Mouse (Mus musculus) inflammation-experienced regulatory T-cells, adult 6 months (primary cell): ENCODE measurements around the gene Zfp523. TPM values are rescaled to one million over a fixed set of nuclear protein-coding genes. Genes with fewer than 3 reads are reported as not detected.
"Not testable (repeated sequence)": the region's sequence is repeated elsewhere in the genome, so short reads cannot be mapped to it uniquely, and the experiment has no call there.

ENCODE experiments used
- ATAC-seq: one replicate; pipeline ENCODE4 v1.8.0; 2017
- polyA plus RNA-seq, 3 experiments: library from polyadenylated mRNA; unstranded; fragments of 100-300 nt; shearing (Covaris generic); gene quantifications; one replicate each; pipeline ENCODE4 v1.2.1; 2017

Zfp523 gene
- polyA plus RNA-seq, 3 experiments from 2014 or later: 3.1 to 7.8 (median 6.2) TPM

DNA sequence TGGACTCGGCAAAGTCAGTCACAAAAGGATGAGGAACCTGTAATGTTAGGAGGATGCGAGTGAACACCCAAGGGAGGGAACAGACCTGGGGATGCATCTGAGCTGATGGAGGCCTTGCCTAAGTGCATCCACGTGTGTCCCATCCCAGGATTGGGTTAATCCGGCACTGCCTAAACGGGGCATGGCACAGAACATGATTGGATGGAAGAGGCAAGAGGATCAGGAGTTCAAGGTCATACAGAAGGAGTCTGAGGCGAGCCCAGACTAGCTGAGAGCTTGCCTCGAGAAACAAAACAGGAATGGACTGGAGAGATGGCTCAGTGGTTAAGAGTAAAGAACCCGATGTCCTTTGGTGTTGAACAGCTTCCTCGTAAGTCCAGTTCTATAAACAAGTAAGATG lies 35.5 kb downstream of the Zfp523 start:
- ATAC-seq: no peak

DNA sequence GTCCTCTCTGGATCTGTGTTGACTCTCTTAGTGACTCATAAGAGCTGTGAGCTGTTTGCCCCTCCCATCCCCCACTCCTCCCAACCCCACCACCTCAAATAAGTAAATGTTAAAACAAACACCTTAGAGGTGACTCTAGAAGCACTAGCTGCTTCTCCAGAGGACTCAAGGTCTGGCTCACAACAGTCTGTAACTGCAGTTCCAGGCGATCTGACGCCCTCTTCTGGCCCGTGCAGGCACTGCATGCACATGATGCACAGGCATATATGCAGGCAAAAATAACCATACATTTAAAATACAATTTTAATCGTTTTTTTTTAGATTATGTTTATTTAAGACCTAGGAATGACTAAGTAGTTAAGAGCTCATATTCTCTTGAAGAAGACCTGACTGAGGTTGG lies 36.3 kb downstream of the Zfp523 start:
- no peak for ATAC-seq

DNA sequence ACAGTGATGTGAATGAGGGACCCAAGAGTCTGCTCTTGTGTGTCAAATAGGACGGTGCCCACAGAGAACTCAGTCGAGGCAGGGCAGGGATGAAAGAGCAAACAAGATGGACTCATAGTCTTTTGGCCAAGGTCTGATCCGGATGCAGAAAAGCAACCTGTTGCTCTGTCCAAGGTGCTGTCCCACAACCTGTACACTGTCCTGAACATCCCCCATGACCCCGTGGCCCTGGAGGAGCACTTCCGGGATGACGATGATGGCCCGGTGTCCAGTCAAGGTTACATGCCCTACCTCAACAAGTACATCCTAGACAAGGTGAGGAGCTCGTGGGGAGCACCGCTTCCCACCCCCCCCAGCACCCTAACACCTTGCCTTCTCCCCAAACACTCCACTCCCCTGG lies 39.9 kb downstream of the Zfp523 start:
- ATAC-seq: no peak

DNA sequence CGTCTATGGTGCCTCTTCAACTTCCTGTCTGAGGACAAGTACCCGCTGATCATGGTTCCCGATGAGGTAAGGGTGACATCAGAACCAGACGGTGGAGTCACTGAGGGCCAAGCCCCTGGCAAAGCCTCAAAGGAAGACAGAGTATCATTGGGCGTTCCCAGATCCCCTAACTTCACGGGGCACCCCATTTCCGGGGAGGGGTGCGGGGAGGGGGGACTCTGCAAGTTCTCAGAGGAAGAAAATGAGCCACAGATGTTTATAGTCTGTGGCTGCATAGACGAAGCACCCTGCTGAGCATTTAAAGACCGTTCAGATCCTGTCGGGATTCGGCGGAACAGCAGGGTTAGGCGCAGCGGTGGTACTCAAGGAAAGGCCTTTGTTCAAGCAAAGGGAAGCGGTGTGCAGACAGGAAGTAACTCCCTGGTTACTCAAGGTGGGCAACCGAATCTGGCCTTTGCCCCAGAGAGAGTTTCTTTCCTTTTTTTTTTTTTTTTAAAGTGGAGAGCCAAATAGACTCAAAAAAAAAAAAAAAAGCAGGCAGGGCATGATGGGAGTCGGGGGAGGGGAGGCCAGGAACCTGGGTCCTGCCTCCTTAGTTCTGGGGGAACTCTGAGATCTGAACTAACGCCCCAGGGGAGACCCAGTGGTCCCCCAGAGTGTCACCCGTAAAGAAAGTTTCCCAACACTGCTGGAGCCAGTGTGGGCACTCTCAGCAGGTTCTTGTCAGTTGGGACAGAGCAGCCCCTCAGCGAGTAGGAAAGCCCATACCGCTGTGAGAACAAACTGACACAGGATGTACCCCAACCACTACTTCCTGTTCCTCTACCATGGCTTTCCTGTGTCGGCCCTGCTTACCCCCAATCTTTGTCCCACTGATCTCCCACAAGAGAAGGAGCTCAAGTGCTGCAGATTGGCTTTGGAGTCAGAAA lies 41.1 kb downstream of the Zfp523 start:
- peak; percentile 87 for ATAC-seq

DNA sequence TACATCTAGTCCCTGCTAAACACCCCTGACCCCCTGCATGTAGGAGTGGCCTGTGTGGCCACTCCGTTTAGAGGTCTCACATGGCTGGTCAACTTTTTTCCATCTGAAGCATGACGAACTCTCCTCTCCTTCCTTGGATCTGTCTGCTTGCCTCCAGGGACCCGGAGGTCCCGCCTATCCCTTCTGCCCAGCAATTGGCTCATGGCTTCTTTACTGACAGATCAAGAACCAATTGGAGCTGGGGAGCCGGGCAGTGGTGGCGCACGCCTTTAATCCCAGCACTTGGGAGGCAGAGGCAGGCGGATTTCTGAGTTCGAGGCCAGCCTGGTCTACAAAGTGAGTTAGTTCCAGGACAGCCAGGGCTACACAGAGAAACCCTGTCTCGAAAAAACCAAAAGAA lies 45.5 kb downstream of the Zfp523 start:
- not testable (repeated sequence) for ATAC-seq

DNA sequence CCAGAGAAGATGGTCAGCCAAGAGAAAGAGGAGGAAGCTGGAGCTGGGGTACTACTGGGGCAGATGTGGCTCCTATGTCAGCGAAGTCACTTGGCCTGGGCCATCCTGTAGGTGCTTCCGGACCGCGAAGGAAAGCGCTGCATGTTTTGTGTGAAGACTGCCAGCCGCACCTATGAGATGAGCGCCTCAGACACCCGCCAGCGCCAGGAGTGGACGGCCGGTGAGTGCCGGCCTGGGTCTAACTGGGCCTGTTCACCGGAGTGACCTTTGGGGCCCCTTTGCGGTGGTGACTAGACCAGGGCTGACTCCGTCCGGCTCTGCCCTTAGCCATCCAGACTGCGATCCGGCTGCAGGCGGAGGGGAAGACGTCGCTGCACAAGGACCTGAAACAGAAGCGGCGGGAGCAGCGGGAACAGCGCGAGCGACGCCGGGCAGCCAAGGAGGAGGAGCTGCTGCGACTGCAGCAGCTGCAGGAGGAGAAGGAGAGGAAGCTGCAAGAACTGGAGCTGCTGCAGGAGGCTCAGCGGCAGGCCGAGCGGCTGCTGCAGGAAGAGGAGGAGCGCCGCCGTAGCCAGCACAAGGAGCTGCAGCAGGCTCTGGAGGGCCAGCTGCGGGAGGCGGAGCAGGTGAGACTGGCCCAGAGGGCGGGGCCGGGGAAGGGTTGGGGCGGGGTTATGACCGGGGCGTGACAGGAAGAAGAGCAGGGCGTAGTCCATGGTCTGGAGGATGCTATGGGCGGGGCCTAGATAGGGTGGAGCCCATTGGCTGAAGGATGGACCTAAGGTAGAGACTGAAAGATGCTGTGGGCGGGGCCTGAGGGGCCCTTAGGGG lies 46.8 kb downstream of the Zfp523 start:
- ATAC-seq: peak; percentile 83

DNA sequence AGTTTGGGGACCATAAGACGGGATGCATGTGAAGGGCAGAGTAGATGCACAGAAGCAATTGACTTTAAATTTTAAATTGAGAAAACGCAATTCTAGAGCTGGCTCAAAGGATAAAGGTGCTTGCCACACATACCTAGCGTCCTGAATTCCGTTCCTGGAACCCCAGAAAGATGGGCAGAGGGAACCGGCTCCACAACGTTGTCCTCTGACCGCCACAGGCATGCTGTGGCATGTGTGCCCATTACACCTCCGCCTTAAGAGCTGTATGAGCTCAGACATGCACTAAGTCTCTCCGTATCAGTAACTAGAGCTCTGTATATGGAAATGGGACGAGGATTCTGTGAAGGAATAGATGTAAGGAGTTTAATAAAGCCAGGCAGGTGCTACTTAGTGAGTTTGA lies 47.7 kb downstream of the Zfp523 start:
- no peak for ATAC-seq

DNA sequence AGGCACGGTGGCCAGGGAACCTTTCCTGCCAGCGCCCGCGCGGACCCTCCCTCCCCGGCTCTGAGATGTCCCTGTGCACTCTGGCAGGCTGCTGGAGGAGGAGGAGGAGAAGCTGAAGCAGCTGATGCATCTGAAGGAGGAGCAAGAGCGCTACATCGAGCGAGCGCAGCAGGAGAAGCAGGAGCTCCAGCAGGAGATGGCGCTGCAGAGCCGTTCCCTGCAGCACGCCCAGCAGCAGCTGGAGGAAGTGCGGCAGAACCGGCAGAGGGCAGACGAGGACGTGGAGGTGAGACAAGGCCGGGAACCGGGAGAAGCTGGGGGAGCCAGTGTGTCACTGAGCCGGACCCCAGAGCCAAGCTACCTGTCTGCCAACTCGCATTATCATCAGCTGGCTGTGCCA lies 49.1 kb downstream of the Zfp523 start:
- peak; percentile 38 for ATAC-seq

DNA sequence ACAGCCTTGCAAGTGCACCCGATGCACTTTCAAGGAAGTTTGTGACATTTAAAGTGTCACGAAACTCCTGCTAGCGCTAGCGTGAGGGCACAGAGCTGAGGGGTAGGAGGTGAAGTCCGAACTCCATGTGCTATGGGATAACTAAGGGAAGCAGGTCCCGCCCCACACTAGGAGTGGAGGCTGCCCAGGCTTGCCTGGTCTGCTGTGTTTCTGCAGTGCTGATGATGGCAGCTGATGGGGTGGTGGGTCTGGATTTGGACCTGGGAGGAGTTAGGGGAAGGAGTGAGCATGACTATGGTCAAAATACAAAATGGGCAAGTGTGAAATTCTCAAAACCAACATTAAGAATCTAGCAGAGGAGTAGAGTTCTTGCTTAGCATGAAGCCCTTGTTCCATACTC lies 53.6 kb downstream of the Zfp523 start:
- ATAC-seq: no peak

DNA sequence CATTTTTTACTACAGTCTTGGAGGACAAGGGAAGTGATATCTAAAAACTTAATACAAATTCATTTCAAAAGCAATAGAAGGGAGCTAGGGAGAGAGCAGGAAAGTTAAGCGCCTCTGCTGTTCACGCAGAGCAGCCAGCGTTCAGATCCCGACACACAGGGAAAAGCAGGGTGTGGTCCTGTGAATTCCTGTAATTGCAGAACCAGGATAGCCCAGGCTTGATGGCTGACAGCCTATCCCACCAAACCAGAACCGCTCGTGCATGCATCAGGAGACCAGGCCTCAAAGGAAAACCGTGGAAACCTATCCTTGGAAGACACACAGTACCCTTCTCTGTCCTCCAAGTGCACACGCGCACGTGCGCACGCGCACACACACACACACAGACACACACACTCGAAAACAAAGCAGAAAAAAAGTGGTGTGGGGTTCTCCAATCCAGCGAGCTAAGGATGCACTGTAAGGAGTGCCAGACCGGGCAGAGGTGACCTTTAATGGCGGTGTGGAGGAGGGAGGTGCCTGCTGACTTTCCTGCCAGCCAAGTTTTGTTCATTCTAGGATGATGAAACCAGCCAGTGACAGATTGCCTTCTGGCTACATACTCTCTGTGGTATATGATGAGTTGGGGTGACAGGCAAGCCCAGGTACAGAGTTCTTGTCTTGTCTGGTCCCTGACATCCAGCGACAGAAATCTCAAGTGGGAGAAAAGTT lies 54.3 kb downstream of the Zfp523 start:
- no peak for ATAC-seq

DNA sequence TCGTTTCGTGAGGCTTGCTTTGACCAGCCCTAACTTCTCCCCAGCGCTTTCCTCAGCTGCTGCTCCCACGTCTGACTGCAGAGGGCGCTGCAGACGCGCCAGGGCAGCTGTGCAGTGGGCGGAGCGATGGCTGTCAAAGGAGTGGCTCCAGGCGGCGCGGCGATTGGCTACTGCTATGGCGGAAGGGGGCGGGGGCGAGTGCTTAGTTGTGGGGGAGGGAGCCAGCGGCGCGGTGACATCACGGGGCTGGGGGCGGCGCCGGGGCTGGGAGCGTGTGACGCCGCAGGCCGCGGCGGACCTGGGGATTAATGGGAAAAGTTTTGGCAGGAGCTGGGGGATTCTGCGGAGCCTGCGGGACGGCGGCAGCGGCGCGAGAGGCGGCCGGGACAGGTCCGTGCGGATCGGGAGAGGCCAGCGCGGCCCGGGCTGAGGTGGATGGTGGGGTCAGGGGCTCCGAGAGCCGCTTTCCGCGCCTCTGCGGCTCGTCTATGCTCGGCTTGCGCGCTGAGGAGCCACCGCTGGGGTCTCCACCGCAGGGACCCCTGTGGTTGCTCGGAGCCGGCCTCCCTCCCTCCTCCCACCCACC lies 55.6 kb downstream of the Zfp523 start, which contains the start of gene Ppard:
TSS of gene Ppard (plus strand) at position 226 of the 586 bp plus-strand sequence.
- peak; percentile 95 for ATAC-seq

DNA sequence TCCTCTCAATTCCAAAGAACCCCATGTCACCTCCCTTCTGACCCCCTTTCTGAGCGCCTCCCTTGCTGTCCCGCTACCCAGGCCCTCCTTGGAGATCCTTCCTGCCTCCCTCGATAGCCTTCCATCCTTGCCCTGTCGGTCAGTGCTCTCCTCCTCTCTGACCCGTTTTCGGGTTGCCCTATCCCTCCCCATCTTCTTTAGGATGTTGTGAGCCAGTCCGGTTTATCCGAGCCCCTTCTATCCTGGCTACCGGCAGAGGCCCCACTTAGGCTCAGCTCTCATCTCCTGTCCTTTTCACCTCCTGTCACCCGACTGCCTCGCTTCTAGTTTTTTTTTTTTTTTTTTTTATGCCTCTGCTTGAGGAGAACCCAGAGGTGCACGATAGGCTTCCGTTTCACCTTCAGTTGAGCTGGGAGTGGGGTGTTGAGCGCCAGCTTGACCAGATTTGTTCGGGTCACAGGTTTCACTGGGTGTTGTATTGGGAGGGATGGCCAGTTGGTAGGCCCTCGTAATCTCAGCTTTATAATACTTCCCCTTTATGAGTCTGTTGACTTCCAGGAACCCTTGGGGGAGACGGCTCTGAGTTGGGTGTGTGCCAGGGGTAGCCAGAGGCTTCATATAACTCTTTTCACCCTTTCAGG lies 56.3 kb downstream of the Zfp523 start:
- ATAC-seq: peak; percentile 26

DNA sequence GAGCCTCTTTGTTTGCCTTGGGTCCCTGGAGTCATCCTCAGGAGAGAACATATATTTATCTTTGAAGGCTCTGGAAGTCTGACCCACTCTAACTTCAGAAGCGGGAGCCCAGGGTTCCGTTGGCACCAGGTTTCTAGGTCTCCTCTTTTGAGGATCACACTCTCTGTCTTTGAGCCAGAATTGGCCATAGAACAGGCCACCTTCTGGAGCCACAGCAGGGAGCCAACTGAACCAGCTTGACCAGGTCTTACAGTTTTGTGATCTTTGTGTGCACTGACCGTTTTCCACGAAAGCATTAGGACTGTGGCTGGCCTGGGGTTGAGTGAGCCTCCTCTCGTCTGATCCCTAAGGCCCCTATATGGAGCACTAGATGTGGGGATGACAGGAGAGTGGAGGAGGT lies 57.7 kb downstream of the Zfp523 start:
- ATAC-seq: no peak

DNA sequence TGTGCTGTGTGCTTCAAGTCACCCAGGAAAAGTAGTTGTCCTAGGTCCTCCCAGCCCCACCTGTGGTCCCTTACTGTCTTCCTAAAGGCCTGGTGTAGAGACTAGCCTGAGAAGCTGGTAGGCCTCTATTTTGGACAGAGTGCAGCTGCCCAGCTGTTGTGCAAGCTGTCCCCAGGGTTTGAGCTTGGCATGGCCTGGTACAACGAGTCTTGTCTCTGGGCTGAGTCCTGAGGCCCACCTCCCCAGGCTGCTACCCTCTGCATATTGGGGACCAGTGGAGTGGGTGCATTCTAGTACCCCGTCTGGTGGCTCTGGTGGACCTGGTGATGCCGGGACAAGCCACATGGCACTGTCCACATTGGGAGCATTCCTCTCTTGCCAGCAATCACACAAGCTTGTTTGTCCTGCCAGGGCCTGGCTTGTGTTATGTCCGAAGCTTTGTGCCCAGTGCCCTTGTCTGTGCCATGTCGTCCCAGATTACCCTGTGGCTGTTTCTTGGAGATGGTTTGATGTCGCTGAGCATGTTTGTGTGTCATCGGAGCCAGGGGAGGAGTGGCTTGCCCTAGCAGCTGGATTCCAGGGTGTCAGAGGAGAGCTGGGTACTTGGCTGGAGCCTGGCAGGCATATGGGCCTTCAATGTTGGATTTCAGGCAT lies 59.2 kb downstream of the Zfp523 start:
- ATAC-seq: no peak

DNA sequence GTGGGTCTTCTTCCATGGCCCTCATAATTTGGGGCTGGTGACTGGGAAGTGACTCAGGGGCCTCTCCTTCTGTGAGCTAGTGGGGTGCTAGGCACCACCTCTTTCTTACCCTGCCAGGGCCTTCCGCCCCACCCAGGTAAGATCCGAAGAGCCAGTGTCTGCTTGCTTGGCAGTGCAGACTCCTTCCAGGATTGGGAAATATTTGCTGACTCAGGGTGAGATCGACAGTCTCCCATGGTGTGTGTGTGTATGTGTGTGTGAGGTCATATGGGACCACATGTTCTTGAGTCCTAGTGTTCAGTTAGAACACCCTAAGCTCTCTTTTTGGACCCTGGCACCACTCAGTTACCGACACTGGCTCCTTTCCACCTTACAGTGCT lies 59.7 kb downstream of the Zfp523 start:
- ATAC-seq: no peak

DNA sequence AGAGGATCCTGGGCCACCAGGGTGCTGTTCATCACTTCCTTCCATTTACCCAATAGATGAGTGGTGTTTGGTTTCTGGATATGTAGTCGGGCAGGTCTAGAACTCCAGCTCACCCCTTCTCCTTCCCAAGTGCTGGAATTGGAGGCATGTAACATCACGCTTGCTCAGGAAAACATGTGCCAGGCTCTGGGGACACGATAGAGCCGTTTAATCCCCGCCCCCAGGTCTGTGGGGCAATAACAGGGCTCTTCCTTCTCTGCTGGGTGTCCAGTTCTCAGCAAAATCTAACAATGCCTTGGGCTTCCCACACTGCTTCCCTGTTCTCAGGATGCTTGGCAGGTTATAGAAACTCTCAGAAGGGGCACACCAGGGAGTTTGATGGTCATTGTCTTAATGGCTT lies 60.4 kb downstream of the Zfp523 start:
- no peak for ATAC-seq

DNA sequence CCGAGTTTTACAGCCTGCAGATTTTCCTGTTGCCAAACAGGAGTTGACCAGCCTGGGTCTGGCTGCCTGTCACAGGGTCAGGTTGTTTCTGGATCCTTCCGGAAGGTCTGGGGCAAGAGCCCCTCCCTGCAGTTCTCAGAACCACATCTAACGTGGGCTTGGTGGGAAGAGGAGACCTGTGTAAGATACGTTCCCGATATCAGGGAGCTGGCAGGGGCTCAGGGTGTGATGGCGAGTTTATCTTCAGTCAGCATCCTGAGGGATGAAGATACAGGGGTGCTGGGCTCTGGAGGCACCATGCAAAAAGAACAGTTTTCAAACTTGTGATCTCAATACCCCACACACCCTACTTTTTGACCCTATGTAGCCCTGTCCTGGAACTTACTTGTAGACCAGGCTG lies 60.9 kb downstream of the Zfp523 start:
- no peak for ATAC-seq

DNA sequence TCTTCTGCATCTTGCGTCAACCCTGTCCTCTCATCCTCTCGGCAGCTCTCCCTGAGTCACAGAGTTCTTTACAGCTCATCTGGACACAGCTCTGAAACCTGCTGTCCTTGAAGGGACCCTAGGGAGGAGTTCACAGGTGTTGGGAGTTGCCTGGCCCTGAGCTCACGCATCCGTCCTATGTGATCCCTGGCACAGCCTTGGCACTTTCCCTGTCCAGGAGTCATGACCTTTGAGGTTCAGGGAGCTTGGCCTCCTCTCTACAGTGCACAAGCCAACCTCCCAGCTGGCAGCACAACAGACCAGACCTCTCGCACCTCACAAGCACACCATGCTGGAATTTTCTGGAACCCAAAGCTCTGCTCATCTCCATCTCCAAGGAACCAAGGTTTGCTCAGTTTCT lies 63.9 kb downstream of the Zfp523 start:
- ATAC-seq: no peak

DNA sequence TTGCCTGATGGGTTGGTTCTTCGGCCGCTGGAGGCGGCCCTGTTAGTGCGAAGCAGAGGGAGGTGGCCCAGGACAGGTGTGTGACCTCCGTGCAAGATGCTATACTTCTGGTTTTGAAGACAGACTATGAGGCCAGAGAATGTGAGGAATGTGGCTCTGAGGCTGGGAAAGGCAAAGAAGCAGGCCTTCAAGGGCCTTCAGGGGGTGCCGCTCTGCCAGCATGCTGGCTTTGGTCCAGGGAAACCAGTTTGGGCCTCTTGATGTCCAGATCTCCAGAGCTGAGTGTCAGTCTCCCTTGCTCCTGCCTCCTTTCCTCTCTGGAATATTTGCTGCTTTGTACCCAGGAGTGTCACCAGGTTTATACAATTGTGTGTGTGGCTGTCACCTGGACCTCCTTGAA lies 65.4 kb downstream of the Zfp523 start:
- ATAC-seq: no peak

DNA sequence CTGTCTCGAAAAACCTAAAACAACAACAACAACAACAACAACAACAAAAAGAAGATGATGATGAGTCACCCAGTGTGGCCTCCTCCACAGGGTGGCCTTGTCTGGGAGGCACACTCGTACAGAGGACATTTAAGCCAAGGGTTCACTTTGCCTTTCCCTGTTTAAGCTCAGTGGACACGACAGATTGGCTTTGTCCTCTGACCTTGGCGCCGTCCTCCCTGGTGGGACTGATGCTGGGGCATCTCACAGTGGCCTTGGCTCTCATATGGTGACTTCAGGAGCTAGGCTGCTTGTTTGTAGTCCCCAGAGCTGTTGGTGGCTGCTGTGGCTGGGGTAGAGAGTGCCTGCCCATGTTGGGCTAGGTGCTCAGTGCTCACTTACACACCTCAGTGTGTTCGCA lies 67.3 kb downstream of the Zfp523 start:
- no peak for ATAC-seq

DNA sequence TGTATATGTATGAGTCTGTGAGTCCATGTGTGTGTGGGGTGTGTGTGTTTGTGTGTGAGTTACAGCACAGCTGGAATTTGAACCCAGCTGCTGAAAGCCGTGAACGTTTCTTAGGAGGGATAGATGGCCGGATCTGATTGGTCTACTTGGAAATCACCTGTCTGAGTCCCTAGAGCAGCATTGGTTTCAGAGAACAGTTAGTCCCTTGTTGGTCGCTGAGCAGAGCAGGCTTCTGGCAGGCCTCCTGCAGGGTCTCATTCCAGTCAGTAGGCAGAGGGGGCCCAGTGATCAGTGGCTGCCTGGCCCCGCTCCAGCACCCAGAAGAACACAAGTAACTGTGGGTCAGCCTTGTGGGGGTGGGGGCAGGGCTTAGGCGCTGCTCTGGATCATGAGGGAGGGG lies 67.8 kb downstream of the Zfp523 start:
- ATAC-seq: no peak

DNA sequence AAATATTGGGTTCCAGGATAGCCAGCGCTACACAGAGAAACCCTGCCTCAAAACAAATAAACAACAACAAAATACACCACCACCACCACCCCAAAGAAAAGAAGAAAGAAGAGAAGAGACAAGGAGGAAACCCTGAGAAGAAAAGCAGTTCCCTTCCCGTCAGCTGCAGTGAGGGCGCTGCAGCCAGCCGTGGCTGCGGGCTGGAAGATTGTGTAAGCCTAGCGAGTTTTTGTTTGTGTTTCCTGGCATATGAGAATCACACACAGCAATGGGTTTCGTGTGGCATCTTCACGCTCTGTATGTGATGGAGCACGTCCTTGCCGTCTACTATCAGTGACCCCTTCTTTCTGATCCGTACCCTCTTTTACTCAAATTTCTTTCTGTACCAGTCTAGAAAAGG lies 69.7 kb downstream of the Zfp523 start:
- ATAC-seq: no peak
